Mouse (Mus musculus) midbrain, embryonic 12.5 days (tissue): ENCODE measurements at regions not wholly inside any gene's neighbourhood (a gene's known extent, or its start where the extent isn't known, plus 50 kb on each side); places are given as distances from the start of the nearest gene placed in this dataset.

Experiments
- ATAC-seq: fragments of 200-750 bp; cut with Nextera tagmentation; 2 replicates; pipeline ENCODE4 v1.8.0; 2017; ENCODE audit warnings: low read depth, moderate TSS enrichment, moderate library complexity; ENCODE audit not compliant: low FRiP score
- H3K27ac ChIP-seq: fragments of 300-500 bp; sonication (generic); replicated peaks from 2 replicates; pipeline ENCODE4 v1.5.1; 2016; ENCODE audit warnings: mild to moderate bottlenecking
- H3K27me3 ChIP-seq: fragments of 300-500 bp; sonication (generic); 2 replicates; pipeline ENCODE4 v1.6.1; 2016; ENCODE audit warnings: mild to moderate bottlenecking
- H3K36me3 ChIP-seq: fragments of 300-500 bp; sonication (generic); 2 replicates; pipeline ENCODE4 v1.6.1; 2016
- H3K4me1 ChIP-seq: fragments of 300-500 bp; sonication (generic); 2 replicates; pipeline ENCODE4 v1.6.1; 2016
- H3K4me2 ChIP-seq: fragments of 300-500 bp; sonication (generic); replicated peaks from 2 replicates; pipeline ENCODE4 v1.6.1; 2016; ENCODE audit warnings: mild to moderate bottlenecking, moderate library complexity
- H3K4me3 ChIP-seq: fragments of 300-500 bp; sonication (generic); 2 replicates; pipeline ENCODE4 v1.5.1; 2016; ENCODE audit warnings: mild to moderate bottlenecking
- H3K9ac ChIP-seq: fragments of 300-500 bp; sonication (generic); replicated peaks from 2 replicates; pipeline ENCODE4 v1.6.1; 2016; ENCODE audit warnings: mild to moderate bottlenecking, moderate library complexity
- H3K9me3 ChIP-seq: fragments of 300-500 bp; sonication (generic); 2 replicates; pipeline ENCODE4 v1.6.1; 2016; ENCODE audit warnings: mild to moderate bottlenecking
- WGBS: fragments of 180-500 bp; shearing (Covaris S2); methylation state at CpG from one replicate; pipeline ENCODE4 v1.1.7; 2016; 5-methylcytosine and 5-hydroxymethylcytosine counted together

- ATAC-seq, result no peak
- Histone ChIP-seq H3K9me3 (no peaks in the 10 kb centered on the region), H3K4me1 (no peaks in the 10 kb centered on the region), H3K4me3 (no peak overlapping the region), H3K36me3 (no peaks in the 10 kb centered on the region), H3K27ac (no peak overlapping the region), H3K9ac (no peak overlapping the region), H3K27me3 (no peaks in the 10 kb centered on the region), H3K4me2 (no peak overlapping the region)
Observed at GRCm38 (mm10) chr12:94015946-94016345, 1676.1 kb upstream of the Flrt2 start.

- ATAC-seq, result peak; percentile 97
- H3K4me3 ChIP-seq, result no peak overlapping the region
- no peak overlapping the region for H3K4me2 ChIP-seq
- H3K27ac ChIP-seq, result no peak overlapping the region
- no peaks in the 10 kb centered on the region for H3K27me3 ChIP-seq
- H3K9ac ChIP-seq, result no peak overlapping the region
- no peaks in the 10 kb centered on the region for H3K36me3 ChIP-seq
- no peaks in the 10 kb centered on the region; the same call in 1 of the 2 replicates for H3K4me1 ChIP-seq
- no peaks in the 10 kb centered on the region for H3K9me3 ChIP-seq
- WGBS, result 44% methylated on average over 4 of the region's 4 CpGs
Observed at GRCm38 (mm10) chr12:94031364-94031763, 1660.7 kb upstream of the Flrt2 start.

- Histone ChIP-seq H3K4me3 (no peak overlapping the region), H3K9me3 (no peaks in the 10 kb centered on the region), H3K4me2 (no peak overlapping the region), H3K27ac (no peak overlapping the region), H3K4me1 (no peaks in the 10 kb centered on the region), H3K36me3 (no peaks in the 10 kb centered on the region), H3K9ac (no peak overlapping the region), H3K27me3 (no peaks in the 10 kb centered on the region)
- WGBS, result 84% methylated on average over 2 of the region's 2 CpGs
- no peak for ATAC-seq
Observed at GRCm38 (mm10) chr12:94047972-94048371, 1644.1 kb upstream of the Flrt2 start.

GRCm38 (mm10) chr12:94057767-94058166, 1634.3 kb upstream of the Flrt2 start:
- no peaks in the 10 kb centered on the region for H3K9me3 ChIP-seq
- H3K4me3 ChIP-seq, result no peak overlapping the region
- WGBS, result 82% methylated on average over 2 of the region's 2 CpGs
- H3K4me2 ChIP-seq, result no peak overlapping the region
- H3K9ac ChIP-seq, result no peak overlapping the region
- no peak for ATAC-seq
- no peaks in the 10 kb centered on the region for H3K27me3 ChIP-seq
- no peaks in the 10 kb centered on the region for H3K36me3 ChIP-seq
- no peak overlapping the region for H3K27ac ChIP-seq
- H3K4me1 ChIP-seq, result no peaks in the 10 kb centered on the region

GRCm38 (mm10) chr12:94059641-94060040, 1632.4 kb upstream of the Flrt2 start:
- H3K36me3 ChIP-seq, result no peaks in the 10 kb centered on the region
- no peaks in the 10 kb centered on the region for H3K9me3 ChIP-seq
- H3K4me1 ChIP-seq, result no peaks in the 10 kb centered on the region
- ATAC-seq, result no peak
- H3K27ac ChIP-seq, result no peak overlapping the region
- no peak overlapping the region for H3K9ac ChIP-seq
- H3K4me2 ChIP-seq, result no peak overlapping the region
- 91% methylated on average over 6 of the region's 6 CpGs for WGBS
- no peak overlapping the region for H3K4me3 ChIP-seq
- no peaks in the 10 kb centered on the region for H3K27me3 ChIP-seq

- no peaks in the 10 kb centered on the region for H3K4me1 ChIP-seq
- no peak for ATAC-seq
- H3K27ac ChIP-seq, result no peak overlapping the region
- no peaks in the 10 kb centered on the region for H3K9me3 ChIP-seq
- H3K27me3 ChIP-seq, result no peaks in the 10 kb centered on the region
- no peak overlapping the region for H3K4me2 ChIP-seq
- no peak overlapping the region for H3K4me3 ChIP-seq
- H3K36me3 ChIP-seq, result no peaks in the 10 kb centered on the region
- 81% methylated on average over 2 of the region's 2 CpGs for WGBS
- H3K9ac ChIP-seq, result no peak overlapping the region
Observed at GRCm38 (mm10) chr12:94060336-94060735, 1631.7 kb upstream of the Flrt2 start.

- Histone ChIP-seq H3K4me1 (no peaks in the 10 kb centered on the region), H3K9me3 (no peaks in the 10 kb centered on the region), H3K27me3 (no peaks in the 10 kb centered on the region), H3K27ac (no peak overlapping the region), H3K4me2 (no peak overlapping the region), H3K9ac (no peak overlapping the region), H3K36me3 (no peaks in the 10 kb centered on the region), H3K4me3 (no peak overlapping the region)
- WGBS, result 73% methylated on average over 9 of the region's 9 CpGs
- ATAC-seq, result no peak
Observed at GRCm38 (mm10) chr12:94066444-94067152, 1625.4 kb upstream of the Flrt2 start.

GRCm38 (mm10) chr12:94070940-94071505, 1621.0 kb upstream of the Flrt2 start:
- Histone ChIP-seq H3K4me1 (no peaks in the 10 kb centered on the region), H3K9me3 (no peaks in the 10 kb centered on the region), H3K4me2 (no peak overlapping the region), H3K9ac (no peak overlapping the region), H3K27ac (no peak overlapping the region), H3K36me3 (no peaks in the 10 kb centered on the region), H3K27me3 (no peaks in the 10 kb centered on the region), H3K4me3 (no peak overlapping the region)
- WGBS, result 91% methylated on average over 2 of the region's 2 CpGs
- no peak for ATAC-seq

GRCm38 (mm10) chr12:94105582-94106162, 1586.4 kb upstream of the Flrt2 start:
- Histone ChIP-seq H3K4me3 (no peak overlapping the region), H3K36me3 (no peaks in the 10 kb centered on the region), H3K4me2 (no peak overlapping the region), H3K9me3 (no peaks in the 10 kb centered on the region), H3K4me1 (no peaks in the 10 kb centered on the region), H3K9ac (no peak overlapping the region), H3K27me3 (no peaks in the 10 kb centered on the region), H3K27ac (no peak overlapping the region)
- ATAC-seq, result no peak
- WGBS, result 54% methylated on average over 1 of the region's 1 CpGs

- H3K27me3 ChIP-seq, result no peaks in the 10 kb centered on the region
- no peaks in the 10 kb centered on the region for H3K36me3 ChIP-seq
- no peaks in the 10 kb centered on the region for H3K4me1 ChIP-seq
- no peak overlapping the region for H3K4me2 ChIP-seq
- 82% methylated on average over 5 of the region's 5 CpGs for WGBS
- H3K27ac ChIP-seq, result no peak overlapping the region
- H3K9ac ChIP-seq, result no peak overlapping the region
- H3K4me3 ChIP-seq, result no peak overlapping the region
- H3K9me3 ChIP-seq, result no peaks in the 10 kb centered on the region
- ATAC-seq, result no peak
Observed at GRCm38 (mm10) chr12:94150143-94150542, 1541.9 kb upstream of the Flrt2 start.

- no peak overlapping the region for H3K4me2 ChIP-seq
- WGBS, result 88% methylated on average over 12 of the region's 12 CpGs
- ATAC-seq, result no peak
- no peak overlapping the region for H3K27ac ChIP-seq
- no peaks in the 10 kb centered on the region for H3K9me3 ChIP-seq
- H3K4me1 ChIP-seq, result no peaks in the 10 kb centered on the region
- no peak overlapping the region for H3K4me3 ChIP-seq
- H3K27me3 ChIP-seq, result no peaks in the 10 kb centered on the region
- H3K36me3 ChIP-seq, result no peaks in the 10 kb centered on the region
- no peak overlapping the region for H3K9ac ChIP-seq
Observed at GRCm38 (mm10) chr12:94155110-94155858, 1536.7 kb upstream of the Flrt2 start.

GRCm38 (mm10) chr12:94182358-94182757, 1509.7 kb upstream of the Flrt2 start:
- no peak overlapping the region for H3K27ac ChIP-seq
- WGBS, result 37% methylated on average over 1 of the region's 1 CpGs
- no peaks in the 10 kb centered on the region for H3K9me3 ChIP-seq
- no peak overlapping the region for H3K9ac ChIP-seq
- H3K4me2 ChIP-seq, result no peak overlapping the region
- no peaks in the 10 kb centered on the region for H3K36me3 ChIP-seq
- no peaks in the 10 kb centered on the region for H3K27me3 ChIP-seq
- ATAC-seq, result no peak
- no peak overlapping the region for H3K4me3 ChIP-seq
- no peaks in the 10 kb centered on the region for H3K4me1 ChIP-seq
